Mouse (Mus musculus): ENCODE results near the gene Zmym5. TPM values are rescaled to one million over a fixed set of nuclear protein-coding genes. Genes with fewer than 3 reads are reported as not detected.
A peak's percentile ranks its signal among the peaks of the same experiment; 100 is the strongest.
"Not testable (repeated sequence)": the region's sequence is repeated elsewhere in the genome, so short reads cannot be mapped to it uniquely, and the experiment has no call there.

The Zmym5 gene
- polyA plus RNA-seq, 1 experiment from 2014 or later: 18.2 TPM

GRCm38 (mm10) chr14:56830491-56831045, 19.1 kb upstream of the Zmym5 start:
- no peak overlapping the region for H3K4me2 ChIP-seq (ENCODE audit: low read length)
- H3K27me3 ChIP-seq (replicated peaks; ENCODE audit: control insufficient read depth, insufficient read depth, low read length): no peaks in the 10 kb centered on the region
- DNase-seq (ENCODE audit: low spot score) (no peak), ATAC-seq (replicated peaks; ENCODE audit: low FRiP score, low TSS enrichment, low read depth) (no peak)
- H3K36me3 ChIP-seq (ENCODE audit: control insufficient read depth, insufficient read depth, low read length): no peaks in the 10 kb centered on the region
- no peak overlapping the region for H3K9ac ChIP-seq (ENCODE audit: low read length)
- H3K27ac ChIP-seq (ENCODE audit: low read depth): no peak overlapping the region
- no peaks in the 10 kb centered on the region for H3K4me1 ChIP-seq (replicated peaks; ENCODE audit: control insufficient read depth, insufficient read depth, low read length)
- H3K9me3 ChIP-seq (ENCODE audit: control insufficient read depth, low read length): no peaks in the 10 kb centered on the region; the same call in 1 of the 2 replicates
- no peak overlapping the region for H3K4me3 ChIP-seq (ENCODE audit: low read depth, low read length)

GRCm38 (mm10) chr14:56824562-56824961, 13.0 kb upstream of the Zmym5 start:
- no peak for DNase-seq (ENCODE audit: low spot score)
- no peak for ATAC-seq (replicated peaks; ENCODE audit: low FRiP score, low TSS enrichment, low read depth)
- no peaks in the 10 kb centered on the region for H3K36me3 ChIP-seq (ENCODE audit: control insufficient read depth, insufficient read depth, low read length)
- H3K9ac ChIP-seq (ENCODE audit: low read length): no peak overlapping the region
- no peak overlapping the region for H3K4me3 ChIP-seq (ENCODE audit: low read depth, low read length)
- no peaks in the 10 kb centered on the region for H3K27me3 ChIP-seq (replicated peaks; ENCODE audit: control insufficient read depth, insufficient read depth, low read length)
- H3K4me2 ChIP-seq (ENCODE audit: low read length): no peak overlapping the region
- H3K9me3 ChIP-seq (ENCODE audit: control insufficient read depth, low read length): no peaks in the 10 kb centered on the region; the same call in 1 of the 2 replicates
- H3K27ac ChIP-seq (ENCODE audit: low read depth): no peak overlapping the region
- H3K4me1 ChIP-seq (replicated peaks; ENCODE audit: control insufficient read depth, insufficient read depth, low read length): no peaks in the 10 kb centered on the region

- Histone ChIP-seq H3K9me3 (ENCODE audit: control insufficient read depth, low read length) (no peaks in the 10 kb centered on the region), H3K36me3 (ENCODE audit: control insufficient read depth, insufficient read depth, low read length) (no peaks in the 10 kb centered on the region), H3K4me3 (ENCODE audit: low read depth, low read length) (no peak overlapping the region), H3K9ac (ENCODE audit: low read length) (no peak overlapping the region), H3K4me2 (ENCODE audit: low read length) (no peak overlapping the region), H3K27ac (ENCODE audit: low read depth) (no peak overlapping the region), H3K4me1 (replicated peaks; ENCODE audit: control insufficient read depth, insufficient read depth, low read length) (peaks cover 6% of the 10 kb centered on the region), H3K27me3 (replicated peaks; ENCODE audit: control insufficient read depth, insufficient read depth, low read length) (no peaks in the 10 kb centered on the region)
- WGBS: 11% methylated on average over 9 of the region's 11 CpGs
- ATAC-seq (replicated peaks; ENCODE audit: low FRiP score, low TSS enrichment, low read depth) (no peak), DNase-seq (ENCODE audit: low spot score) (no peak)
These were observed 6.1 kb upstream of the Zmym5 start for GRCm38 (mm10) chr14:56817616-56818015.

GRCm38 (mm10) chr14:56817131-56817530, 5.6 kb upstream of the Zmym5 start:
- no peaks in the 10 kb centered on the region for H3K9me3 ChIP-seq (ENCODE audit: control insufficient read depth, low read length)
- no peaks in the 10 kb centered on the region for H3K27me3 ChIP-seq (replicated peaks; ENCODE audit: control insufficient read depth, insufficient read depth, low read length)
- H3K36me3 ChIP-seq (ENCODE audit: control insufficient read depth, insufficient read depth, low read length): no peaks in the 10 kb centered on the region
- H3K4me1 ChIP-seq (replicated peaks; ENCODE audit: control insufficient read depth, insufficient read depth, low read length): peaks cover 6% of the 10 kb centered on the region
- H3K9ac ChIP-seq (ENCODE audit: low read length): no peak overlapping the region
- no peak for DNase-seq (ENCODE audit: low spot score)
- no peak overlapping the region for H3K4me3 ChIP-seq (ENCODE audit: low read depth, low read length)
- no peak for ATAC-seq (replicated peaks; ENCODE audit: low FRiP score, low TSS enrichment, low read depth)
- 53% methylated on average over 4 of the region's 4 CpGs for WGBS
- H3K27ac ChIP-seq (ENCODE audit: low read depth): no peak overlapping the region
- H3K4me2 ChIP-seq (ENCODE audit: low read length): no peak overlapping the region

- H3K9me3 ChIP-seq (ENCODE audit: control insufficient read depth, low read length): no peaks in the 10 kb centered on the region
- WGBS: 85% methylated on average over 4 of the region's 4 CpGs
- H3K27me3 ChIP-seq (replicated peaks; ENCODE audit: control insufficient read depth, insufficient read depth, low read length): no peaks in the 10 kb centered on the region
- no peak overlapping the region for H3K27ac ChIP-seq (ENCODE audit: low read depth)
- peaks cover 6% of the 10 kb centered on the region for H3K4me1 ChIP-seq (replicated peaks; ENCODE audit: control insufficient read depth, insufficient read depth, low read length)
- H3K9ac ChIP-seq (ENCODE audit: low read length): no peak overlapping the region
- H3K4me2 ChIP-seq (ENCODE audit: low read length): no peak overlapping the region
- H3K4me3 ChIP-seq (ENCODE audit: low read depth, low read length): no peak overlapping the region
- ATAC-seq (replicated peaks; ENCODE audit: low FRiP score, low TSS enrichment, low read depth): no peak
- no peaks in the 10 kb centered on the region for H3K36me3 ChIP-seq (ENCODE audit: control insufficient read depth, insufficient read depth, low read length)
- no peak for DNase-seq (ENCODE audit: low spot score)
These were observed 5.0 kb upstream of the Zmym5 start for GRCm38 (mm10) chr14:56816541-56816940.

GRCm38 (mm10) chr14:56812520-56813036, 1.1 kb upstream of the Zmym5 start:
- H3K36me3 ChIP-seq (ENCODE audit: control insufficient read depth, insufficient read depth, low read length): no peaks in the 10 kb centered on the region
- no peaks in the 10 kb centered on the region for H3K9me3 ChIP-seq (ENCODE audit: control insufficient read depth, low read length)
- peak overlapping the region; percentile 58 for H3K4me2 ChIP-seq (ENCODE audit: low read length)
- peak overlapping the region; percentile 95 for H3K27ac ChIP-seq (ENCODE audit: low read depth)
- ATAC-seq (replicated peaks; ENCODE audit: low FRiP score, low TSS enrichment, low read depth) (peak; percentile 56), DNase-seq (ENCODE audit: low spot score) (peak; percentile 93)
- H3K4me1 ChIP-seq (replicated peaks; ENCODE audit: control insufficient read depth, insufficient read depth, low read length): peaks cover 15% of the 10 kb centered on the region
- H3K4me3 ChIP-seq (ENCODE audit: low read depth, low read length): peak overlapping the region; percentile 53
- H3K27me3 ChIP-seq (replicated peaks; ENCODE audit: control insufficient read depth, insufficient read depth, low read length): no peaks in the 10 kb centered on the region
- peak overlapping the region; percentile 78 for H3K9ac ChIP-seq (ENCODE audit: low read length)
- under 1% methylated on average over 35 of the region's 35 CpGs for WGBS

- ATAC-seq (replicated peaks; ENCODE audit: low FRiP score, low TSS enrichment, low read depth): peak; percentile 73; the same call in 1 of the 2 replicates
- not testable (repeated sequence) for H3K27me3 ChIP-seq (replicated peaks; ENCODE audit: control insufficient read depth, insufficient read depth, low read length); H3K9me3 ChIP-seq (ENCODE audit: control insufficient read depth, low read length); H3K36me3 ChIP-seq (ENCODE audit: control insufficient read depth, insufficient read depth, low read length)
- Histone ChIP-seq H3K9ac (ENCODE audit: low read length) (peak overlapping the region; percentile 77), H3K4me2 (ENCODE audit: low read length) (peak overlapping the region; percentile 79), H3K4me3 (ENCODE audit: low read depth, low read length) (peak overlapping the region; percentile 61), H3K27ac (ENCODE audit: low read depth) (peak overlapping the region; percentile 85), H3K4me1 (replicated peaks; ENCODE audit: control insufficient read depth, insufficient read depth, low read length) (peaks cover 15% of the 10 kb centered on the region)
- peak; percentile 74 for DNase-seq (ENCODE audit: low spot score)
- WGBS: 1% methylated on average over 33 of the region's 86 CpGs
These were observed 480 bp downstream of the Zmym5 start for GRCm38 (mm10) chr14:56810781-56811690.

GRCm38 (mm10) chr14:56793243-56793642, 18.3 kb downstream of the Zmym5 start:
- ATAC-seq (replicated peaks; ENCODE audit: low FRiP score, low TSS enrichment, low read depth): no peak

More at GRCm38 (mm10) chr14:56793243-56793642, 18.3 kb downstream of the Zmym5 start:
- peak; percentile 72 for DNase-seq (ENCODE audit: low spot score)
- no peaks in the 10 kb centered on the region for H3K9me3 ChIP-seq (ENCODE audit: control insufficient read depth, low read length)
- no peak overlapping the region for H3K27ac ChIP-seq (ENCODE audit: low read depth)
- 52% methylated on average over 2 of the region's 2 CpGs for WGBS
- no peak overlapping the region for H3K4me3 ChIP-seq (ENCODE audit: low read depth, low read length)
- no peaks in the 10 kb centered on the region for H3K27me3 ChIP-seq (replicated peaks; ENCODE audit: control insufficient read depth, insufficient read depth, low read length)
- peaks cover 65% of the 10 kb centered on the region for H3K36me3 ChIP-seq (ENCODE audit: control insufficient read depth, insufficient read depth, low read length)
- no peak overlapping the region for H3K4me2 ChIP-seq (ENCODE audit: low read length)
- no peak overlapping the region for H3K9ac ChIP-seq (ENCODE audit: low read length)
- H3K4me1 ChIP-seq (replicated peaks; ENCODE audit: control insufficient read depth, insufficient read depth, low read length): no peaks in the 10 kb centered on the region
